Mouse (Mus musculus) hindbrain, embryonic 10.5 days (tissue): Measurements from ENCODE around the gene Exoc6. TPM values are rescaled to one million over a fixed set of nuclear protein-coding genes. Genes with fewer than 3 reads are reported as not detected.

ENCODE experiments used
- DNase-seq: peaks from one replicate; pipeline ENCODE4 v3.0.0-alpha.2; 2017; ENCODE audit warnings: low spot score
- H3K27ac ChIP-seq: fragments of 300-500 bp; sonication (generic); 2 replicates; pipeline ENCODE4 v1.5.1; 2016; ENCODE audit warnings: mild to moderate bottlenecking, moderate library complexity
- H3K27me3 ChIP-seq: fragments of 300-500 bp; sonication (generic); 2 replicates; pipeline ENCODE4 v1.6.1; 2016; ENCODE audit warnings: mild to moderate bottlenecking; ENCODE audit not compliant: poor library complexity, insufficient read depth, severe bottlenecking
- H3K36me3 ChIP-seq: fragments of 300-500 bp; sonication (generic); 2 replicates; pipeline ENCODE4 v1.6.1; 2016; ENCODE audit warnings: mild to moderate bottlenecking, moderate library complexity
- H3K4me1 ChIP-seq: fragments of 300-500 bp; sonication (generic); replicated peaks from 2 replicates; pipeline ENCODE4 v1.6.1; 2016; ENCODE audit warnings: mild to moderate bottlenecking
- H3K4me3 ChIP-seq: fragments of 300-500 bp; sonication (generic); 2 replicates; pipeline ENCODE4 v1.5.1; 2016; ENCODE audit warnings: mild to moderate bottlenecking, moderate library complexity
- H3K9me3 ChIP-seq: fragments of 300-500 bp; sonication (generic); 2 replicates; pipeline ENCODE4 v1.6.1; 2016; ENCODE audit warnings: mild to moderate bottlenecking, moderate library complexity
- WGBS: fragments of 180-500 bp; shearing (Covaris S2); methylation state at CpG from one replicate; pipeline ENCODE4 v1.1.7; 2016; 5-methylcytosine and 5-hydroxymethylcytosine counted together
- polyA plus RNA-seq: library from polyadenylated mRNA; unstranded; fragments of >200 nt; fragmentation: Nextera tagmentation; extraction: Ambion mirVana; gene quantifications from 2 replicates; pipeline ENCODE4 v1.2.1, GENCODE M21; 2016

The Exoc6 gene
- polyA plus RNA-seq, result 6.7 and 9.2 TPM in 2 replicates

DNA sequence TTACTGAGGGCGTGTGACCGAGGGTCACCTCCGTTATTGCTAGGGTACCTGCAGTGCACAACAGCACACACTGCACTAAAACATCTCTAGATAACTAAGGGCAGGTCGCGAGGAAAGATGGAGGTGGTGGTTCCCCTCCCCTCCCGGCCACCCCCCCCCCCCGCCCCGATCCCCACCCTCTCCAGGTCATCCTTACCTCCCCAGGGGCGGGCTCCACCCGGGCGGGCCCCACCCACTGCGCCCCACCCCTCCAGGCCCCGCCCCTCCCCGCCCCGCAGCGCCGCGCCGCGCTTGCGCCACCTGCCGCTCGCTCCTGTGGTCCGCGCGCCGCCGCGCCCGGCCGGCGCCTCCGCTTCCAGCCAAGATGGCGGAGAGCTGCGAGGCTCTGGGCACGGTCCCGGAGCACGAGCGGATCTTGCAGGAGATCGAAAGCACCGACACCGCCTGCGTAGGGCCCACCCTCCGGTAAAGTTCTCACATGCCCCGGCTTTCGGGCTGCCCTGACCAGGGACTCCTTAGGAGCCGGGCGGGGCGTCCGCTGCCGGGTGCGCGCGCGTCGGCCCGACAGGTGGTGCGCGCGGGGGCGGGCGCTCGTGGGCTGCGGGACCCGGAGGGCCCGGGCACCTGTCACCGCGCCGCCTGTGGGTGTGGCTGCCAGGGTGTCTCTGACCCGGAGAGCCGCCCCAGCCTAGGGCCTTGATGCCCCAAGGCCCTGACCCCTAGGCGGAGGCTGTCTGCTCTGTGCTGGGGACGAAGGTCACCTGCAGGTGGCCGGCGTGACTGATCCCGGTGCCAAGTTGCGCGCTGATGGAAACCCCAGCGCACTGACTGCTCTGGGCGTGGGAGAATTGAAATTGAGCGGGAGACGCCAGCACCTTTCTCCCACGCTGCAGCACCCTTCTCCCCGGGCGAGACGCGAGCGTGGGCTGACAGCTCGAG lies at the start of gene Exoc6:
Gene Exoc6 (plus strand): TSS at position 318 of the 939 bp plus-strand sequence.
- WGBS, result 1% methylated on average over 83 of the region's 89 CpGs
- peaks cover 65% of the 10 kb centered on the region for H3K27me3 ChIP-seq
- H3K27ac ChIP-seq, result peak within 1 kb of the TSS; percentile 94

DNA sequence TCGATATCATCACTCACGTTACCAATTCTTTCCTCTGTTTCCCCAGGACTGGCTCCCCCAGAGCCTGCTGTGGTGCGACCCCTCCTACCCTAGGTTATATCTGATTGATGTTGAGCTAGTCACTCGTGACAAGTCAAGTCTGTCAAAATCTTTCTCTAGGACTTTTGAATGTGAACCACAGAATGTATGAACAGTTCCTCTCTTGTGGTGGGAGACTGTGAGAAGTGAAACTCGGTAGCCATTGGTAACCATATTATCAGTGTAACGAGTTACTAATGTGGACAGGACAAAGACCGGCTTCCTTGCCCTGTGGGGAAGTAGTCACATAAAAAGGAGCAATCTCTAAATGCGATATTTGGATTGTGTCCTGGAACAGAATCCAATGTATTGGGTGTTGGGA lies 47.2 kb upstream of the Exoc6 start:
- no peak for DNase-seq
- WGBS, result 90% methylated on average over 8 of the region's 8 CpGs
- no peak overlapping the region for H3K27ac ChIP-seq
- no peaks in the 10 kb centered on the region for H3K27me3 ChIP-seq
- H3K4me3 ChIP-seq, result no peak overlapping the region
- H3K9me3 ChIP-seq, result no peaks in the 10 kb centered on the region
- no peaks in the 10 kb centered on the region for H3K4me1 ChIP-seq
- no peaks in the 10 kb centered on the region for H3K36me3 ChIP-seq

More for the DNA sequence above, at the start of gene Exoc6:
- H3K4me3 ChIP-seq, result peak within 1 kb of the TSS; percentile 89
- peak; percentile 80 for DNase-seq
- peaks cover 14% of the 10 kb centered on the region; the same call in 1 of the 2 replicates for H3K4me1 ChIP-seq
- no peaks in the 10 kb centered on the region for H3K9me3 ChIP-seq
- no peaks in the 10 kb centered on the region for H3K36me3 ChIP-seq

DNA sequence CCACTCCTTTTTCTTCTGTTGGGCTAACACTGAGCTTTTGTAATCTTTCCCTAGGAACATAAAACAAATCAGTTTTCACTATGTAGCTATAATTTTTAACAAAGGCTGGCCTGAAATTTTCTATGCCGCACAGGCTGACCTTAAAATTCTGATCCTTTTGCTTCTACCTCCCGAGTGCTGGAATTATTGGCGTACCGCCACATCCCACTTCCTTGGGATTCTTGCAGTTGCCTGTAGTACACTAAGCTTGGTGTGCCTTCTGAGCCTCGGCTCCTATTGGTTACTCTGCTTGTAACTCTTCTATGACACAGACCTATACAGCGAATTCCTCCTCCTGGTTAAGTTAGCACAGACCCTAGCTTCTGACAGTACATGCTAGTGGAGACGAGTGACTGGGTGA lies 44.2 kb upstream of the Exoc6 start:
- no peak overlapping the region for H3K27ac ChIP-seq
- H3K4me1 ChIP-seq, result no peaks in the 10 kb centered on the region
- WGBS, result 80% methylated on average over 7 of the region's 7 CpGs
- H3K27me3 ChIP-seq, result no peaks in the 10 kb centered on the region
- no peaks in the 10 kb centered on the region for H3K36me3 ChIP-seq
- DNase-seq, result no peak
- no peaks in the 10 kb centered on the region for H3K9me3 ChIP-seq
- H3K4me3 ChIP-seq, result no peak overlapping the region

DNA sequence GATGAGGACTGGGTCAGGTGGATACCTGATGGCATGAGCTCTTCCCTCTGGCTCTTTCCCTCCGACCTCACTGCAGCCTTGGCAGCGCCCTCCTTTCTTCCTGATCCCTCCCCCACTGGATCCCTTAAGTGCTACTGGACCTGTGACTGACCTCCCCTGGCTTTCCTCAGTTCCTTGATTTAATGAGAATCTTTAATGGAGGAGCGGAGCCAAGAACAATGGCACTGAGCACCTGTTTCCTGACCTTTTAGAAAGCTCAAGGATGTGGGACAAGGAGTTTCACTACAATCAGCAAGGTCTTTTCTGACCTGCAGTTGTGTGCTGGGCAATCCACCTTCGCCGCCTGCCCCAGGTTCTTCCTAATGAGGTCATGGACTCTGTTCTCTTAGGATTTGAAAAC lies 43.6 kb upstream of the Exoc6 start:
- DNase-seq, result no peak
- no peaks in the 10 kb centered on the region for H3K36me3 ChIP-seq
- whole genome bisulfite sequencing, result 70% methylated on average over 5 of the region's 5 CpGs
- no peaks in the 10 kb centered on the region for H3K9me3 ChIP-seq
- no peaks in the 10 kb centered on the region for H3K27me3 ChIP-seq
- H3K27ac ChIP-seq, result no peak overlapping the region
- H3K4me1 ChIP-seq, result no peaks in the 10 kb centered on the region
- H3K4me3 ChIP-seq, result no peak overlapping the region

DNA sequence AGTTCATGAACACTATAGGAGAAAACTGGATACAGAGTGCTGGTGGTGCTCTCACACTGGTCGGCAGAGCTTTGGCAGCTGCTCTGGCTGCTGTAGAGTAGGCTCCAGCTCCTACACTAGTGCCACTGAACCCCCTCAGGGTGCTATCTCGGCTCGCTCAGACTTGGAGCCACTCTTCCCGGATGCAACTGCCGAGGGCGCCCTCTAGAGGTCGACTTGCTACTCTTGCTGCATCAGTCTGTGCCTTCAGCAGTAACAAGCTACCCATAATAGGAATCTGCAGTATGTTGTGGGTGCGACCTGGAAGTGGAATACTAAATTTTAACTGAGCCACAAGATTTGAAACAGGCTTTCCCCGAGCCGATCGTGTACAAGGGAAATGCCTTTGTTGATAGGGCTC lies 40.5 kb upstream of the Exoc6 start:
- Histone ChIP-seq H3K4me3 (no peak overlapping the region), H3K27ac (no peak overlapping the region), H3K27me3 (no peaks in the 10 kb centered on the region), H3K9me3 (no peaks in the 10 kb centered on the region), H3K4me1 (no peaks in the 10 kb centered on the region), H3K36me3 (no peaks in the 10 kb centered on the region)
- 19% methylated on average over 11 of the region's 11 CpGs for WGBS
- DNase-seq, result peak; percentile 75

DNA sequence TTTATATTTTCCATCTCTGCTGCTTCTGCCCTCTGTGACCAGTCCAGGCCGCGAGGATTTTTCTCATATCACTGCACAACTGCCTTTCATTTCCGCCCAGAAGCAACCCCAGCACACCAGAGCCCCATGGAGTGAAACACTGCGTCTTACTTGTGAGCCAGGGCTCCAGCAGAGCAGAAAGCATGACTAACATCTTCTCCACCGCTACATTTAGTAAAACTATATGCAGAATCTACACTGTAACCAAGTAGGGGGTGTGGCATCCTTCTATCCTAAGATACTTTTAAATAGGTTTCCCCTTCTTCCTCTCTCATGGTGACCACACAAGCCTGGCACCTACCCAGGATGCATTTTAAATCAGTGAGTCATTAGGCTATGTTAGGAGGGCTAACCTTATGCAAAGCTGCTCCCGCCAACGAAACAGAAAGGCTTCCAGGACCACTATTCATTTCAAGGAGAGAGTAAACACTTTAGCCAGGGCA lies 35.4 kb upstream of the Exoc6 start:
- WGBS, result 71% methylated on average over 7 of the region's 7 CpGs

DNA sequence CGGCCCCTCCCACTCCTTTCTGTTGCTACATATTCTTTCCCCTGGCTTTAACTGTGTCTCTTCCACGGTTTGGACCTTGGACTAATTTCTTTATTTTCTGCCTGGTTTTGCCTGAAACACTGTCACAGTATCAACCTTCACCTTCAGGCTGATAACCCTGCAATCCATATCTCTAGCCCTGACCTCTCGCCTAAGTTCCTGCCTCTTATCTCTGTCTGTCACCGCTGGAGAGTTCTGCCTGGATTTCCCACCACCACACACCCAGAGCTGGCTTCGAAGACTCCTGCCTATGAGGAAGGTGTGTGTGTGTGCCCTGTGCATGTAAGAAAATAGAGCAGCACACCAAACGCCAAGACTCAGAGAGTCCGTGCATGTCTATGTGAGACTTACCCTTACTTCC lies 32.8 kb upstream of the Exoc6 start:
- Histone ChIP-seq H3K9me3 (no peaks in the 10 kb centered on the region), H3K27ac (no peak overlapping the region), H3K4me1 (peaks cover 8% of the 10 kb centered on the region; the same call in 1 of the 2 replicates), H3K27me3 (no peaks in the 10 kb centered on the region), H3K4me3 (no peak overlapping the region), H3K36me3 (no peaks in the 10 kb centered on the region)
- WGBS, result 85% methylated on average over 7 of the region's 7 CpGs
- DNase-seq, result no peak

More for the DNA sequence above, 35.4 kb upstream of the Exoc6 start:
- H3K36me3 ChIP-seq, result no peaks in the 10 kb centered on the region
- no peak overlapping the region for H3K27ac ChIP-seq
- H3K4me3 ChIP-seq, result no peak overlapping the region
- DNase-seq, result no peak
- H3K9me3 ChIP-seq, result no peaks in the 10 kb centered on the region
- no peaks in the 10 kb centered on the region for H3K27me3 ChIP-seq
- H3K4me1 ChIP-seq, result no peaks in the 10 kb centered on the region

DNA sequence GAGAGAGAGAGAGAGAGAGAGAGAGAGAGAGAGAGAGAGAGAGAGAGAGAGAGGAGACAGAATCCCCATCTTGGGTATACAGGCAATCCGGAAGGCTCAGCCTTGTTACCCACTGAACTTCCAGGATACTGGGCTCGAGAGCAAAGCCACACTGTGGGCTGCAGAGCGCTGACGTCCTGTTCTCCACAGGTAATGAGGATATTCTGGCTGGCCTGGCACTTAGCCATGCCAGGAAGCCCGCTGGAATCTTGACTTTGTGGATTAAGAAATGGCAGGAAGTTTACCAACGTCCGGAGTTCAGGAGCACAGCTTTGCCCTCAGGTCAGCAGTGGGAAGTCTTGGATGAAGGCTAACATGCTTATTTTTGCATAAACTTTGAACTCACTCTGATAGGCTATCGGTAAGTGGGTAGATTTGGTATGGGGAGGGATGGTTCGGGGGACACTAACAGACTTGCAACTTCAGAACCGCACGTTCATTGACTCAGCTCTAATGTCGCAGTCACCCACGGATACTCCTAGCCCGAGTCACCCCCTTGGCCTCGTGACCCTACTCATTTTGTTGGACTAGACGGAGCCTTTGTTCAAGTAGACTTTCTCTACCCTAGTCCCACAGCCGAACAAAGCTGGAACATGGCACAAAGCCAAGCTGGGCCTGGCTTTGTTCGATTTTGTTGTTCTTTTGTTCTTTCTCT lies 29.3 kb upstream of the Exoc6 start:
- Histone ChIP-seq H3K27ac (no peak overlapping the region), H3K4me1 (peaks cover 8% of the 10 kb centered on the region; the same call in 1 of the 2 replicates), H3K9me3 (no peaks in the 10 kb centered on the region), H3K4me3 (no peak overlapping the region), H3K36me3 (no peaks in the 10 kb centered on the region), H3K27me3 (no peaks in the 10 kb centered on the region; the same call in 1 of the 2 replicates)
- DNase-seq, result no peak
- 65% methylated on average over 18 of the region's 18 CpGs for WGBS

DNA sequence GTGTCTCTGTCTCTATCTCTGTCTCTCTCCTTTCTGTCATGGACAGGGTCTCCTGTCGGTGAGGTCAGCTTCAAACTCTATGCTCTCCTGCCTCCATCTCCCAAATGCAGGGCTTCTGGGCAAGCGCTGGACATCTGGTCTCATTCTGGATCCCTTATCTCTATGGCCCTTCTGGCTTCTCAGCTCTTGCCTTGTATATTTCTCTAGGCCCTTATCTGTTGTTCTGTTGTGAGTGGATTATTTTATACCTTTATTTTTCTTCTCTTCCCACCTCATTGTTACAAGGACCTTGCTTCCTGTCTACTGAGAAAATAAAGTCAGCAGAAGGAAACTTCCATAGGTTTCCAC lies 28.8 kb upstream of the Exoc6 start:
- WGBS, result 59% methylated on average over 2 of the region's 2 CpGs
- no peak for DNase-seq

DNA sequence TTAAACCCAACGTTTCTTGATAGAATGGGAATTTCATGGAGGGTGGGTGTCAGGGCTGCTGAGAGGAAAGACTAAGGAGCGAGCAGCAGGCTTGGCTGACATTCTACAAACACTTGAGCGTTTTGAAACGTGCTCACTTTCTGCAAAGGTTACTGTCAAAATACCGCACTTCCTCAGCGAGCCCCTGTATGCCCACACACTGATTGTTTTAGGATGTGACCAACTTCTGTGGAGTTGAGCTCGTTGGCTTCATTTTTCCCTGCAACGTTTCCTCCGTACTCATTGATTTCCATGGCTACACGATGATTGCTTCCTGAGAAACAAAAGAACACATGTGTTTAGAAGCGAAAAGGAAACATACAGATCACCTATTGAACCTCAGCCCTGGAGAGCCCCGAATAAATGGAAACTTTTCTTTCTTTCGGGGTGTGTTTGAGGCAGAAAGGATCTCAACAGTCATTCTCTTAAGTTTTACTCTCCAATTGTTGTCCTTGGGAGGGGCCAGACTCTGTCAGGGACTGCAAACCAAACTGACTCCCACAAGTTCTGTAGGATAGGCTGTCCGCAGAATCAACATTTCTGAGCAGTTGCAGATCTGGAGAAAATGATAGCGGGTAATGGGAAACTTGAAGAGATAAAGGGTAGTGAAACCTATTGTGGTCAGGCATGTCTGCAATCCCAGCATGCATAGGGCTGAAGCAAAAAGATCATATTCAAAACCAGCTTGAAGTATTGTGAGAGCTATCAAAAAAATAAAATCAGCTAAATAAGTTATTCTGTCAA lies 26.7 kb upstream of the Exoc6 start:
- no peaks in the 10 kb centered on the region; the same call in 1 of the 2 replicates for H3K27me3 ChIP-seq
- no peaks in the 10 kb centered on the region for H3K9me3 ChIP-seq
- no peak overlapping the region for H3K4me3 ChIP-seq
- DNase-seq, result no peak
- 82% methylated on average over 15 of the region's 15 CpGs for WGBS
- no peaks in the 10 kb centered on the region for H3K36me3 ChIP-seq
- peaks cover 8% of the 10 kb centered on the region; the same call in 1 of the 2 replicates for H3K4me1 ChIP-seq
- no peak overlapping the region for H3K27ac ChIP-seq

More for the DNA sequence above, 28.8 kb upstream of the Exoc6 start:
- Histone ChIP-seq H3K27ac (no peak overlapping the region), H3K4me3 (no peak overlapping the region), H3K36me3 (no peaks in the 10 kb centered on the region), H3K4me1 (peaks cover 8% of the 10 kb centered on the region; the same call in 1 of the 2 replicates), H3K27me3 (no peaks in the 10 kb centered on the region; the same call in 1 of the 2 replicates), H3K9me3 (no peaks in the 10 kb centered on the region)

DNA sequence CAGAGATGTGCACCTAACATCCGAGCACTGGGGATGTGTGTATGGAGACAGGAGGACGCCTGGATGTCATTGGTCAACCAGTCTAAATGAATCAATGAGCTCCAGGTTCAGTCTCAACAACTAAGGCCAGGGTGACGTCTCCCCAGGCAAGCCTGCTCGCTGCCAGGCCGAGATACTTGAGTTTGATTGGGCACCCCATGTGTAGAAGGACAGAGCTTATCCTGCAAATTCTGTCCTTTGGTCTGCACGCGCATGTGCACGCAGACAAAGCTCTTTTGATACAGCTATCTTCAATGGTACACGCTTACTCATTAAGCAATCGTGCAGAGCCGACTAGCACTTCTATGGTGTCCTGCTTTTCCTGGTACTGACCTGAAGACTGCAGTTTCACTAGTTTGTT lies 24.3 kb upstream of the Exoc6 start:
- DNase-seq, result no peak
- Histone ChIP-seq H3K4me1 (peaks cover 4% of the 10 kb centered on the region; the same call in 1 of the 2 replicates), H3K36me3 (no peaks in the 10 kb centered on the region), H3K27ac (no peak overlapping the region), H3K4me3 (no peak overlapping the region), H3K27me3 (no peaks in the 10 kb centered on the region; the same call in 1 of the 2 replicates), H3K9me3 (no peaks in the 10 kb centered on the region)
- WGBS, result 91% methylated on average over 11 of the region's 11 CpGs

DNA sequence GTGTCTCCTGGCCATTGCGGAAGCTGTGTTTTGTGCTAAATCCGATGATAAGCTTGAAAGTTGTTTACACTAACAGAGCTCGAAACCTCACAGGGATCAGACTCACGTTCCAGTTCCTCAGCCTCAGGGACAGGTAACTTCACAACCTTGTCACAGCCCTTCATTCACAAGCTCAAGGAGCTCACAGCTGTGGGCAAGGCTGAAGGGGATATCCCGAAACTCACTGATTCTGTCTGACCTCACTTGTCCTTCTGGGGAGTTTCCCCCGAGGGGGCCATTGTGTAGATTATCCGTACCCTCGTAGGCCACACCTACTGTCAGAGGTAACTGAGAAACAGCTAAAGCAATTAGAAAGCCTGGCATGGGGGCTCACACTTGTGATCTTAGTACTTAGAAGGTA lies 23.4 kb upstream of the Exoc6 start:
- Histone ChIP-seq H3K9me3 (no peaks in the 10 kb centered on the region), H3K27ac (no peak overlapping the region), H3K27me3 (no peaks in the 10 kb centered on the region; the same call in 1 of the 2 replicates), H3K36me3 (no peaks in the 10 kb centered on the region), H3K4me1 (no peaks in the 10 kb centered on the region), H3K4me3 (no peak overlapping the region)
- 35% methylated on average over 8 of the region's 8 CpGs for WGBS
- DNase-seq, result no peak
